Mouse (Mus musculus) C2C12 (cell line): ENCODE results near the gene Dvl3.

Experiments used
- CTCF ChIP-seq: IDR thresholded peaks from one replicate; pipeline ENCODE4 v1.5.1; 2011; ENCODE audit not compliant: control insufficient read depth, insufficient read depth, insufficient read length
- MAX ChIP-seq: IDR thresholded peaks from one replicate; pipeline ENCODE4 v1.6.1; 2011; ENCODE audit warnings: mild to moderate bottlenecking, control low read depth
- MYOG ChIP-seq: IDR thresholded peaks from one replicate; pipeline ENCODE4 v1.6.1; 2011; ENCODE audit not compliant: control insufficient read depth, insufficient read length; ENCODE audit errors: extremely low read depth
- USF1 ChIP-seq: IDR thresholded peaks from one replicate; pipeline ENCODE4 v1.6.1; 2011; ENCODE audit warnings: low read depth, mild to moderate bottlenecking, control low read depth, moderate library complexity

DNA sequence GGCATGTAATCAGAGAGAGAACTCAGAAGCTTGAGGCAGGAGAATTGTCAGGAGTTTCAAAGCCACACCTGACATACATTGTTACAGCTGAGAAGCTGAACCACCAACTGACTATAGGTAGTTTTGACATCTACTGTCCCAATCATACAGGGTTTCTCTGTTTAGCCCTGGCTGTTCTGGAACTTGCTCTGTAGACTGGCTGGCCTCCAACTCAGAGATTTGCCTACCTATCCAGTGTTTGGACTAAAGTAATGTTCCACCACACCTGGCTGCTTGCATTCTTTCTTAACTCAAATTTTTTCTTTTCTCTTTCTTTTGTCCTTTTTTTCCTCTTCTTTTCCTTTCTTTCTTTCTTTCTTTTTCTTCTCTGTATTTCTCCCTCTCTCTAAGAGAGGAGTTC is 750 bp upstream of the Dvl3 start:
- TF ChIP-seq CTCF (no peak), MAX (no peak), USF1 (no peak), MYOG (no peak)
